Mouse (Mus musculus): ENCODE measurements around the gene Otop3.

DNA sequence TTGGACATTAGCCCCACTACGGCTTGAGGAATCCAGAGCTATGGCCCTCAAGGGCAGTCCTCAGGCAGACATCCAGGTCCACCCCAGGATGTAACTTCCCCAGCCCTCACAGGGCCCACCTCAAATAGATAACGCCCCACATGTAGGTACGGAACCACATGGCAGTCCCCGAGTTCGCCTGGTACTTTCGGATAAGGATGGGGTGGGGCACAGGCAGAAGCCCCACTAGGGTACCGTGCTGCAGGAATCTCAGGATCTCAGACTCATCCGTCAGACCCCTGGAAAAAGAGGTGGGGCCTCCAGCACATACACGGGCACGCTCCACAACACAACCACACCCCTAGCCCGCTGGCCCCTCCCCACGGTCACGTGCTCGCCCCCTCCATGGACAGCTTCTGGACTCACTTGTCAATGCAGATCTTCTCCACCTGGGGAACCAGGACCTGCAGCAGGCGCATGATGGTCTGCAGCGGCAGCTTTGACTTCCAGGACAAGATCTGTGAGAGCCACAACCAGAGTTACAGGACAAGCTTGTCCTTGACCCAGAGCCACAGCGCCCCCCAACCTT lies 14.2 kb downstream of the Otop3 start:
- TF ChIP-seq POLR2A (IDR thresholded peaks at IDR 0.05; ENCODE audit: extremely low read depth, insufficient read depth, low read length) (no peak), CTCF (IDR thresholded peaks at IDR 0.05; ENCODE audit: extremely low read depth, insufficient read depth, low read length) (no peak)
